Mouse (Mus musculus): ENCODE data around the gene Smarca5.

Smarca5 gene

DNA sequence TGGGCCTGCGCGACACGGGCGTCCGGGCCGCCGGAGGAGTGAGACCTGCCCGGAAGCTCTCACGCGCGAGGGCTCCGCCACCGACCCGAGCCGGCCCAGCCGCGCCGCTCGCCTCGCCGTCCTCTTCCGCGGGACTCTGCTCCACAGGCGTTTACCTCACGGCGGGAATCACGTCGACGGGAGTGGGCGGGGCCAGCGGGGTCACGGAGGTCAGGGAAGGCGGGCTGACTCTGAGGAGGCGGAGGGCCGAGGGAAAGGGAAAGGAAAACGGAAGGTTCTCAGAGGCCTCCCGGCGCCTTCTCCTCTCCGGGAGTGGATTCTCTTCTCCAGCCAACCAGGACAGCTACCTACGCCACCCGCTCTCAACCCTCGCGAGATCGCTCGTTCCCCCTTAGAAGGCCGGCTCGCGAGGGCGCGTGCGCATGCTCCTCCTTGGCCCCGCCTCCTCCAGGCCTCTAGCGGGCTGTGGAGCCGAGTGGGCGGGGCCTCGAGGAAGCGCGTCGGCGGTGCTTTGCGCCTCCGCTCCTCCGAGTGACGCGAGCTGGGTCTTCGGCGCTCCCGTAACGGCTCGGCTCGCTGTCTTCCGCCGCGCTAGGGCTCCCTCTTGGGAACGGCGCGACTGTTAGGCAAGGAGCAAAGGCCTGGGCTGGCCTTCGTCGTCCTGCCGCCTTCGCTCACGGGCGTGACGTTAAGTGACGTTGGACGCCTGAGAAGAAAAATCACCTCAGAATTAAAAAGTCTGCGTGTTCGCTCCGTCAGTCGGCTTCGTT, at the start of gene Smarca5:
Smarca5 (minus strand) TSS at position 343 of the 770 bp plus-strand sequence.
- DNase-seq (ENCODE audit: low read depth, low spot score) = peak; percentile 65

- DNase-seq (ENCODE audit: low read depth, low spot score) = no peak
Observed at GRCm38 (mm10) chr8:80784559-80784958, 45.3 kb upstream of the Smarca5 start.

DNA sequence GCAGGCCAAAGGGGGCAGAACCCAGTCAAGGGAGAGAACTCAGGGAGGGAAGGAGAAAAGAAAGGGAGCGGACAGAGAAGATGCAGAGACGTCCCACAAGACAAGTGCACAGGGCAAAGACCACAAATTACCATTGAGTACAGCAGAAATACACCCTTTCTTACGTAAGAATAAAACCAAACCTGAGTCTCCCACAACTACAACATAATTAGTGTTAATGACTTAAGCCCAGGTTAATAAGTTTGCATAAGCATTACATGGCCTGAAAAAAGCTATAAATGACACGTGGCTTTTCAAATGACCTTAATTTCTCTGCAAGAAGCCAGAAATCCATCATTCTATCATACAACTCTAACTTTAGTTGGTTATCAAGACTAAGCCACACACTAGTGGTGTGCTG, 44.0 kb upstream of the Smarca5 start:
- DNase-seq (ENCODE audit: low read depth, low spot score) = no peak

DNA sequence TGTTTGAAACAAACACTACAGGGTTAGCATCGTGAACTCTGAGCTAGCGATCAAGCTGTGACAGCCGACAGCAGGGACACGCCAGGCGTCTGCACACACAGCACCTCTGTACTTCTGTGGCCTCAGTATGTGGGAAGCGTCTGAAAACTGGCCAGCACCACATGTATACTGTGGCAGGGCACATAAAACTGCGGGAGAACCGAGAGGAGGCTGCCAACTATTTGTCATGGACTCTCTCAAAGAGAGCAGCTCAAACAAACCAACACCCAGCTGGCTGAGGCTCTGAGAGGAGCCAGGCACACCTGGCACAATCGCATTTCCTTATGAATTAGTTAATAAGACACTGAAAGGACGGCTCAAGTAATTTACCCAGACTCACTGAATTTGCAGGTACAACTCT, 42.0 kb upstream of the Smarca5 start:
- DNase-seq (ENCODE audit: low read depth, low spot score) = no peak

DNA sequence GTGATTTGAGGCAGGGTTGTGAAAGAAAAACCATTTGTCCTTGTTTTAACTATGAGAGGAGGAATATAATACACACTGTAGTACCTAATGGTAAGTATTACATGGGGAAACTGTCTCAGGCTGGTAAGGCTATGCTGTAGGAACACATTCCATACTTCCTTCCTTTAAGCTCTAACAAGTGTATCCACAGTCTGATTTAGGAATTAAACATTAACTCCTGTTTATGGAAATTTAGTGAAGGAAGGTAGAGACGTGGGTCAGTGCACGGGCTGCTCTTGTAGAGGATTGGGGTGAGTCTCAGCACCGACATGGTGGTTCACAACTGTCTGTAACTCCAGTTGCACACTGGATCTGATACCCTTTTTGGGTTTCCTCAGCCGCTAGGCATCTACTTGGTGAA, 41.0 kb upstream of the Smarca5 start:
- no peak for DNase-seq (ENCODE audit: low read depth, low spot score)

DNA sequence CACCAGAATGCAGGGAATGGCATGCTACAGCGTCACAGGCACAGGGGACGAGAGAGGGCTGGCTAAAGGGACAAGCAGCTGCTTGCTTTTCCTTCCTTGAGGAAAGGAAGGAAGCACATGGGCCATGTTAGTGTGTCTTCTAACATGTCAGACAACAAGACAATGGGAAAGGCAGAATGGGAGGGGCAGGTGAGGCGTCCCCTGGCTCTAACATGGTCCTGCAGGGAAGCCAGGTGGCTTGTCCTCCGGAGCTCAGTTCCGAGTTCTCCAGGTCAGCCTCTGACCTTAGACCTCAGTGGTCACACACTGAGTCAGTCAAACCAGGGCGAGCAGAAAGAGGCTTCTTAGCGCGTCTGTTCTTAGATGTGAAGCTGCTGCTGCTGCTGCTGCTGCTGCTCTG, 37.1 kb upstream of the Smarca5 start:
- no peak for DNase-seq (ENCODE audit: low read depth, low spot score)

- DNase-seq (ENCODE audit: low read depth, low spot score) = no peak
Observed at GRCm38 (mm10) chr8:80772732-80773460, 33.6 kb upstream of the Smarca5 start.

- no peak for DNase-seq (ENCODE audit: low read depth, low spot score)
Observed at GRCm38 (mm10) chr8:80768451-80768850, 29.2 kb upstream of the Smarca5 start.

DNA sequence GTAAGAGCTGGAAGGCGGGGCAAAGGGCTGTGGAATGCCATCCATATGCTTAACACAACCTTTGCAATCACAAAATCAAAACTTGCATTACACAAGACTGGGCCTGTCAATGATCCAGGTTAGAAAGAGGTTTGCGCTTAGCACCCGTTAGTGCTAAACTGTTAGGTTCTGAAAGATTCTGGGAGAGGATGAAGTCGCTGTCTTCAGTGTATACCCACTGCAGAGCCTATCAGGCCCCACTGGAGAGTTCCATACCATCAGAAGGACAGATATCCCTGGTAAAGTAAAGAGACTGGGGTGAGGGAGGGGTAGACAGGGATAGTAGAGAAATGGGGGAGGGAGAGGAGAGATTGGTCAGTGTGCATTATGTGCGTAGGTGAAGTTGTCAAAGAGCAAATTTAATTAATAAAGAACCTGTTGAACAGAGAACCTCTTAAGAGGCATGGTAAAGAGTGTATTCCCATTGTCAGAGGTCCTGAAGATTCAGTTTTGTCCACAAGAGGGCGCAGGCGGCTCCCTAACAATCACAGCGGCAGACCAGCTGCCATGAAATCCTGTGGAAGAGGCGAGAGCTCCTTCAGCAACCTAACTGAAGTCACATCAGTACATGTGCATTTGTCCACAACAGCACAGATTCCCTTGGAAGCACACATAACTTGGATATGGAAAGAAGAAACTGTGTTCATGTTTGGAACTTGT, 13.9 kb upstream of the Smarca5 start:
- DNase-seq (ENCODE audit: low read depth, low spot score) = peak; percentile 68

DNA sequence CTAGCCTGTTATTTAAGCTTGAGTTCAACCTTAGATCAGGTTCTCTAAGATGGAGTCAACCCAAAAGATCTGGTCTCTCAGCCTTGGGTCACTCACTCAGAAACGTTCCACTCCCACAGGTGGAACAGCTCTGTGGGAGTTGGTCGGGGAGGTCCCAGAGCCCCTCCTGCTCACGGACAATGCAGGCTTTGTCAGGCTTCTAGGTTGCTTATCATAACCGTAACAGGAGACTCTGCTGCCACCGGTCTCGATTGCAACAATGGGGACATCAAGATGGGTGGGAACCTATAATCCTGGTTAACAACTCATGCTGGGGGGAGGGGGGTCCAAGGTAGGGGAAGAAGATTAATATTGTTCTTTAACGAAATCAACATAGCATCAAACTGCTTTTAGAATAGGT, 13.1 kb upstream of the Smarca5 start:
- DNase-seq (ENCODE audit: low read depth, low spot score) = no peak

DNA sequence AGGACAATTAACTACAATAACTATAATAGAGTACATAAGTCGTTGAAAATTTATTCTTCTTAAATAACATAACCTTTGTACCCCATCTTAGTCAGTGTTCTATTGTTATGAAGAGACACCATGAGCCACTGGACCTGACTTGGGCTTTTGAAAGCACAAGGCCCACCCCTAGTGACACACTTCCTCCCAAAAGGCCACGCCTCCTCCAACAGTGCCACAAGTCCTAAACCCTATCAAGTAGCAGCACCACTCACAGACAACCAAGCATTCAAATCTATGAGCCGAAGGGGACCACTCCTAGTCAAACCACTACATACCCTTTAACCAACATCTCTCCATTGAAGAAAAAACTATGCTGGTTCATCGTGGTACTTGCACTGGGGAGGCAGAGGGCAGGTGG, 9.8 kb upstream of the Smarca5 start:
- DNase-seq (ENCODE audit: low read depth, low spot score) = no peak

- DNase-seq (ENCODE audit: low read depth, low spot score) = no peak
Observed at GRCm38 (mm10) chr8:80739932-80740331, 635 bp upstream of the Smarca5 start.

GRCm38 (mm10) chr8:80738388-80739154, 726 bp downstream of the Smarca5 start:
- DNase-seq (ENCODE audit: low read depth, low spot score) = no peak

GRCm38 (mm10) chr8:80738046-80738387, 1.3 kb downstream of the Smarca5 start:
- DNase-seq (ENCODE audit: low read depth, low spot score) = no peak

DNA sequence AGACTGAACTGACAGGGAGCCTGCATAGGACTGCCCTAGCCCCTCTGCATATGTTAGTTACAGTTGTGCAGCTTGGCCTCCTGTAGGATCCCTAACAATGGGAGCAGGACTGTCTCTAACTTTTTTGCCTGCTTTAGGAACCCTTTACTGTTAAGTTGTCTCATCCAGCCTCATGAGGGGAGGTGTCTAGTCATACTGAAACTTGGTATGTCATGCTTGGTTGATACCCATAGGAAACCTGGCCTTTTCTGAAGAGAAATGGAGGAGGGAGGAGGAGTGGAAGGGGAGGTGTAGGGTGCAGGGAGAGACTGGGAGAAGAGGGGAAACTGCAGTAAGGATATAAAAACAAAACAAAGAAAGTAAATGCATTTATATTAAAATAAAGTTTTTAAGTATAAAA, 7.0 kb downstream of the Smarca5 start:
- DNase-seq (ENCODE audit: low read depth, low spot score) = no peak

GRCm38 (mm10) chr8:80714461-80714860, 24.8 kb downstream of the Smarca5 start:
- no peak for DNase-seq (ENCODE audit: low read depth, low spot score)

DNA sequence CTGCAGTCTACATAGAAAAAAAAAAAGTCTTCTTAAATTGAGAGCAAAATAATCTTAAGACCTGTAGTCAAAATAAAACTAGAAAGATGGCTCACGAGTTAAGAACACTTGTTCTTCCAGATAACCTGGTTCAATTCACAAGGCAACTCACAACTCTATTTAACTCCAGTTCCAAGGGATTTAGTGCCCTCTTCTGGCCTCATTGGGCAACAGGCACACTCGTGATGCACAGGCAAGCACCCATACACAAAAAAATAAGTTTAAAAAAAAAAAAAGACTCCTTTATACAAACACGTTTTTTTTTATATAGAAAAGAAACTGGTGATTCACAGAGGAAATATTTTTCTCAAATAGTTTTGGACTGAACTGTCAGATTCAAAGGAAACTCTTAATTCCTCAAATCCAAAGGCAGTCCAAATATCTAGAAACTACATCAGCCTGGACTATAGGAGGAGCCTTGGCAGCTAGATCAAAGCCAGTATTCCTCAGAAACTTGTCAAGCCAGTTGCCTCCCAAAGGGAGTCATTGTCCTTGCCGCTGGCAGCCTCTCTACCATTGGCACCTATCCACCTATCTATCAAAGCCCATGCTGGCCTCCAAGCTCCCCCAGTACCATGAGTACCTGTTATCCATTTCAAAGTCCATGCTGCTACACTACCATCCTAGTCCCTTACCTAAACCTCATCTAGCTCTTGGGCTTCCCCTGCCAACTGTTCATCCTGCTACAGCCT, 28.5 kb downstream of the Smarca5 start:
- no peak for DNase-seq (ENCODE audit: low read depth, low spot score)

DNA sequence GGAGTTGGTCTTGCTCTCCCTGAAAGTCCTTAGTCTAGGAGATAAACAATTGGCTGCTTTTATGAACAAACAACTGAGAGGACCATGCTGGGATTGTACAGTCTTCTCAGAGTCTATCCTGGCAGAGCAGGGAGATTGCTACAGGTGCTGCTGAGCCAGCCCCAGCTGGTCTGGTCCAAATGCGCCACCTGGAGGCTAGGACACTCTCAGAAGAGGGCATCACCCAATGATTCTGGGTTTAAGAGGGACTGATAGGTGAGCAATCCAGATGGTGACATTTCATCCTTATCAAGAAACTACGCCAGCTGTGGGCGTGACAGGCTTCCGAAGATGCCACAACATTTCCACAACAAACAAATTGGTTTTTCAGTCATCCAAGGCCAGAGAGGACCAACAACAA, 51.2 kb downstream of the Smarca5 start:
- peak; percentile 45 for DNase-seq (ENCODE audit: low read depth, low spot score)

DNA sequence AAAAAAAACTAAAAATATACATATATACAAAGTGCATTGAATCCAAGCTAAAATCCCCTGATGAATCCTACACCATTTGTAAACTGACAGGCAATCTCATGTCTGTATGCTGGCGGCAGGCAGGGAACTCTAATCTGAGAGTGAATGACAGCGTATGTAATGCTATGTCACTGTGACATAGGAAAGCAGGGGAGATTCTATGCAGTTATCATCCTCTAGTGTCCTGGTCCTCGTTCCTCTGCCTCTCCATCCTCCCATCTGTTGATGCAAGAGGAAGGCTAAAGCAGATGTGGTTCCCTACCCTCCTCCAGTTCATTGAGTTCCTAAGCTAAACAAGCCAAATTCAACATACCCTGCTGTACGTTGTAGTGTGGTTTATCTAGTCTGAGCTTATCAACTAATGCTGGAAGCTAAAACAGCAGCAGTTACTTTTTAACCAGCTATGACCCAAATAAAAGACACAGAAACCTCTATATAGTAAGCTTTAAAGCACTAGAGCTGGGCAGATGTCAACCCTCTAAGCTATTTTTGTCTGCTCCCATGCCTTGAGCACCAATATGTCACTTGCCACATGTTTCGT, 55.5 kb downstream of the Smarca5 start:
- no peak for DNase-seq (ENCODE audit: low read depth, low spot score)

DNA sequence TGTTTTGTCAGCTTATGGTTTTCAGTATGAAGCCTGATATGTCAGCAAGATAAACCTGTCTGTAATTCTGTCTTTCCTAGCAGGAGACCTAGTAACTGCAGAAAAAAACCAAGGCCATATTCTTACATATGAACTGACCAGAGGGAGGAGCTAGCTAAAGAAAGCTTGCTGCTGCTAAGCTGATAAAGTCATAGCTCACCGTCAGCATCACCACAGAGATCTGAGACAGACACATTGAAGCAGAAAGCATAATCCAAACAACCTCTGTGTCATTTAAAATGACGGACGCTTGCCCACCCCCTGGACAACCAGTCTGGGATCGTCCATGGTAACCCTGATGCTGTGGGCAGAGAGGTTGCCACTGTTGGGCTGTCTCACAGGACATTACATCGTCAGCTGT, 56.7 kb downstream of the Smarca5 start:
- no peak for DNase-seq (ENCODE audit: low read depth, low spot score)
